Mouse (Mus musculus) liver, postnatal 0 days (tissue): Measurements from ENCODE around the gene Rhof. TPM values are rescaled to one million over a fixed set of nuclear protein-coding genes. Genes with fewer than 3 reads are reported as not detected.

Experiments used
- ATAC-seq: fragments of 200-750 bp; cut with Nextera tagmentation; 2 replicates; pipeline ENCODE4 v1.8.0; 2017; ENCODE audit warnings: mild to moderate bottlenecking, moderate library complexity
- DNase-seq: peaks from one replicate; pipeline ENCODE4 v3.0.0-alpha.2; 2016
- H3K27ac ChIP-seq: fragments of 300-500 bp; sonication (generic); 2 replicates; pipeline ENCODE4 v1.5.1; 2014; ENCODE audit warnings: antibody characterized with exemption, moderate library complexity, mild to moderate bottlenecking, low read depth
- H3K27me3 ChIP-seq: fragments of 300-500 bp; sonication (generic); 2 replicates; pipeline ENCODE4 v1.6.1; 2014; ENCODE audit warnings: low read length, control low read depth, mixed read lengths; ENCODE audit not compliant: insufficient read depth
- H3K36me3 ChIP-seq: fragments of 300-500 bp; sonication (generic); replicated peaks from 2 replicates; pipeline ENCODE4 v1.6.1; 2014; ENCODE audit warnings: mild to moderate bottlenecking, control low read depth, low read length, moderate library complexity, mixed read lengths; ENCODE audit not compliant: insufficient read depth
- H3K4me1 ChIP-seq: fragments of 300-500 bp; sonication (generic); 2 replicates; pipeline ENCODE4 v1.6.1; 2014; ENCODE audit warnings: antibody characterized with exemption, mild to moderate bottlenecking, control low read depth; ENCODE audit not compliant: insufficient read depth
- H3K4me2 ChIP-seq: fragments of 300-500 bp; sonication (generic); 2 replicates; pipeline ENCODE4 v1.6.1; 2014; ENCODE audit warnings: low read depth, mild to moderate bottlenecking, low read length, moderate library complexity, mixed read lengths
- H3K4me3 ChIP-seq: fragments of 300-500 bp; sonication (generic); 2 replicates; pipeline ENCODE4 v1.5.1; 2014; ENCODE audit warnings: low read depth, low read length
- H3K9ac ChIP-seq: fragments of 300-500 bp; sonication (generic); replicated peaks from 2 replicates; pipeline ENCODE4 v1.6.1; 2014; ENCODE audit warnings: mild to moderate bottlenecking, moderate library complexity
- H3K9me3 ChIP-seq: fragments of 300-500 bp; sonication (generic); 2 replicates; pipeline ENCODE4 v1.6.1; 2016; ENCODE audit warnings: mild to moderate bottlenecking, control low read depth, low read length, mixed read lengths
- CTCF ChIP-seq: sonication (generic); IDR thresholded peaks from 2 replicates; pipeline ENCODE4 v1.5.1; 2016; ENCODE audit warnings: antibody characterized with exemption, low read depth
- EP300 ChIP-seq: IDR thresholded peaks from 2 replicates; pipeline ENCODE4 v1.6.1; 2016; ENCODE audit warnings: antibody characterized with exemption, low read depth, mild to moderate bottlenecking
- WGBS: fragments of 180-500 bp; shearing (Covaris S2); extraction: QIAGEN DNeasy Blood & Tissue Kit; methylation state at CpG from one replicate; pipeline ENCODE4 v1.1.7; 2014; ENCODE audit not compliant: insufficient replicate concordance; 5-methylcytosine and 5-hydroxymethylcytosine counted together
- polyA plus RNA-seq: library from polyadenylated mRNA; unstranded; fragments of >200 nt; fragmentation: Nextera tagmentation; extraction: Ambion mirVana; gene quantifications from 2 replicates; pipeline ENCODE4 v1.2.1, GENCODE M21; 2015

Rhof gene
- polyA plus RNA-seq, 1 experiment from 2014 or later: 2.1 TPM

DNA sequence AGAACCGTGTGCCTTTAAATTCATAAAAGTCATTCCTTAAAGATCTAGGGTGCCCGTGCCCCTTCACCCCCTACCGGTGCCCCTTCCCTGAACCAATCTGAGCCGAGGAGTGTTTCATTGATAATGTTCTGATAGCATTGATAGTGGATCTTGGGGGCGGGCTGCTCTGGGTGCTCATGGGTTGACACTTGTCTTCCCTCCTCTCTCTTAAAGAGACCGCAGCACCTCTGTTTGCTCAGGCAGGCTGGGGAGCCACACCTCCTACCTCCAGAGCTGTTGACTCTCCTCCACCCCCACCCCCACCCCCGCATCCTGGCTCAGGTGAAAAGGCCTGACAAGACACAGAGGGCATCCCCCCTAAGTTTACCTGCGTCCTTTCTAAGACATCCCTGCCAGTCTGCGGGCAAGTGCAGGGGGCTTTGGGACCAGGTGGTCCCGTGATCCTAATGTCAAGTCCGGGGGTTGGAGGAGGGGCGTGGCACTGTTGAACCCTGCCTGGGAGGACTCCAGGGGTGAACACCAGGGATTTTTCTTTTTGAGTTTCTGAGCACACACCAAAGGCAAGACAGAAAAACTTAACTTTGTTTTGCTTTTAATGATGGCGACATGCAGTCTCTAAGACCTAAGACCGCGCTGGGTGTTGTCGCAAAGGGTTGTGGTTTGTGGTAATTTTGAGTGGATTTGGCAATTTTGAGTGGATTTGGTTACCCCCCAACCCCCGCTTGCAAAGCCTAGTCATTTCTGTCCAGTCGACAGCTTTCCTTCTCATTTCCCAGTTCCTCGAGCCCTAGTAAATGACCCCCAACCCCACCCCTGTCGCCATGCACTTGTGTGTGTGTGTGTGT lies 12.5 kb upstream of the Rhof start:
- DNase-seq (peak; percentile 46), ATAC-seq (no peak)
- Histone ChIP-seq H3K4me3 (peak overlapping the region; percentile 94), H3K4me1 (peaks cover 44% of the 10 kb centered on the region), H3K9me3 (no peaks in the 10 kb centered on the region), H3K27me3 (no peaks in the 10 kb centered on the region), H3K36me3 (peaks cover 50% of the 10 kb centered on the region), H3K4me2 (peak overlapping the region; percentile 88), H3K27ac (peak overlapping the region; percentile 100), H3K9ac (peak overlapping the region; percentile 99)
- 40% methylated on average over 20 of the region's 20 CpGs for WGBS
- TF ChIP-seq CTCF (no peak), EP300 (0 out of 2 replicates have a peak, but pooled peaks have one; percentile 9)

GRCm38 (mm10) chr5:123143971-123144745 lies 11.7 kb upstream of the Rhof start:
- Histone ChIP-seq H3K9me3 (no peaks in the 10 kb centered on the region), H3K4me1 (peaks cover 39% of the 10 kb centered on the region), H3K27me3 (no peaks in the 10 kb centered on the region), H3K27ac (peak overlapping the region; percentile 100), H3K4me2 (peak overlapping the region; percentile 88), H3K36me3 (peaks cover 47% of the 10 kb centered on the region), H3K4me3 (peak overlapping the region; percentile 94), H3K9ac (peak overlapping the region; percentile 99)
- TF ChIP-seq EP300 (no peak), CTCF (no peak)
- 10% methylated on average over 17 of the region's 17 CpGs for WGBS
- peak; percentile 53 for DNase-seq
- ATAC-seq: no peak

DNA sequence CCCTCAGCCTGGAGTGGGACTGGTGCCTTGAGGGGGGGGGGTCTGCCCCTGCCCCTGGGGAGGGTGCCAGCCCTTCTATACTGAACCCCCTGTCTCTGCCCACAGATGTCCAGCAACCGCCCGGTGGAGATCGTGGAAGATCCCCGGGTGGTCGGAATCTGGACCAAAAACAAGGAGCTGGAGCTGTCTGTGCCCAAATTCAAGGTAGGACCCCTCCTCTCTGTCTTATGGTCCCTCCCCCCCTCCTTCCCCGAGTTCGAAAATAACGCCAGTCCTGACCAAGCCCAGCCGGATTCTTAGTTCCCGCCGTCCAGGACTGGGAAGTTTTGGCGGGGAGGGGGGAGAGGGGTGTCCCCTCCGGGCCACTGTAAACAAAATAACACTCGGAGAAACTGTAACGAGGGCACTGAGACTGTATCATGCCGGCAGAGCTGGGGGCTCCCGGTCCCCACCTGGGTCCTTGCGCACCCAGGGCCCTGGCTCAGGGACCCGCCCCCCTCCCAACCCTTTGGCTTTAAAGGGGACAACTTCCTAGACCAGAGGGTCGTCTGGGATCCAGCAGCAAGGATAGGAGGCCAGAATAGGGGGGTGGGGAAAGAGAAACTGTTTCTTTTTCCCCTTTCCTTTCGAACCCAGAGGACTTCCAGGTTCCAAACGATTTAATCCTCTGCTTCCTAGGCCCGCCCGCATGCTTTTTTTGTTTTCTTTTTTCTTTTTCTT lies 10.9 kb upstream of the Rhof start:
- H3K9ac ChIP-seq: peak overlapping the region; percentile 99
- H3K4me1 ChIP-seq: peaks cover 36% of the 10 kb centered on the region
- H3K9me3 ChIP-seq: no peaks in the 10 kb centered on the region
- no peaks in the 10 kb centered on the region for H3K27me3 ChIP-seq
- TF ChIP-seq CTCF: no peak
- TF ChIP-seq EP300: no peak
- peak overlapping the region; percentile 94 for H3K4me3 ChIP-seq
- H3K27ac ChIP-seq: peak overlapping the region; percentile 100
- ATAC-seq: no peak
- peak overlapping the region; percentile 88 for H3K4me2 ChIP-seq
- DNase-seq: peak; percentile 34
- peaks cover 40% of the 10 kb centered on the region for H3K36me3 ChIP-seq
- WGBS: under 1% methylated on average over 24 of the region's 24 CpGs

GRCm38 (mm10) chr5:123142161-123143157 lies 10.0 kb upstream of the Rhof start, which contains the start of gene Setd1b:
Gene Setd1b, plus strand, starts transcription at chr5:123142193.
- peak within 1 kb of the TSS; percentile 99 for H3K9ac ChIP-seq
- 1% methylated on average over 49 of the region's 103 CpGs for WGBS
- peak within 1 kb of the TSS; percentile 88 for H3K4me2 ChIP-seq
- DNase-seq (peak; percentile 74), ATAC-seq (peak; percentile 22; the same call in 1 of the 2 replicates)
- H3K36me3 ChIP-seq: peaks cover 30% of the 10 kb centered on the region
- peak within 1 kb of the TSS; percentile 94 for H3K4me3 ChIP-seq
- H3K27me3 ChIP-seq: no peaks in the 10 kb centered on the region
- TF ChIP-seq EP300 (no peak), CTCF (no peak)
- peak within 1 kb of the TSS; percentile 100 for H3K27ac ChIP-seq
- H3K9me3 ChIP-seq: no peaks in the 10 kb centered on the region
- H3K4me1 ChIP-seq: peaks cover 43% of the 10 kb centered on the region

DNA sequence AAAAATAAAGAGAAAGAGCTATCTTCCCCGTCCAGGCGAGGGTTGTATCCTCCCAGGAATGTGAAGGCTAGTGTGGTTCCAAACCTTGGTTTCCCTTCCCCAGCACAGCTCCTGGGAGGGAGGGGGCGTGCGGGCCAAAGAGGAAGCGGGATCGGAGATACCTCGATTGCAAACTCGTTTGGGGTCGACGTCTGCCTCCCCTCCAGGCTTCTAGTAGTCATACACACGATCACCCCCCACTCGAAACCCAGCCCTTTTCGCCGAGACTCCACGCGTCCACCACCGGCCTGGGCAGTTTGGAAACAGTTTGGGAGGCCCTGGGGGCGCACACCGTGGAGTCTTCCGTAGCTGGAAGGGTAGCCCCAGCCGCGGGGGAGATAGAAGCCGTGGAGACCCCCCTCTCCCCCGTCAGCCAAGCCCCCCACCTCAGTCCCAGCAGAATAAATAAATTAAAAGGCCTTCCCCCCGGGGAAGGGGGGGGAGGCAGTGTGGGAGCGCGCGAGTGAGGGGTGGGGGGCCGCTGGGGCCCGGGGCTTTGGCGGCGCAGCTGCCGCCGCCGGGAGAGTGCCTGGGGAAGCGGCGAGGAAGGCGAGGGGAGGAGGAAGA lies 9.2 kb upstream of the Rhof start:
- Histone ChIP-seq H3K4me2 (peak overlapping the region; percentile 88), H3K4me3 (peak overlapping the region; percentile 94), H3K9me3 (no peaks in the 10 kb centered on the region), H3K4me1 (peaks cover 51% of the 10 kb centered on the region), H3K9ac (peak overlapping the region; percentile 99), H3K36me3 (peaks cover 22% of the 10 kb centered on the region), H3K27me3 (no peaks in the 10 kb centered on the region), H3K27ac (peak overlapping the region; percentile 100)
- peak; percentile 65 for DNase-seq
- no peak for TF ChIP-seq EP300
- no peak for TF ChIP-seq CTCF
- ATAC-seq: peak; percentile 10; the same call in 1 of the 2 replicates
- 2% methylated on average over 33 of the region's 38 CpGs for WGBS
